8 mouse cellular contexts compared by ENCODE assay signal in the genomic region with DNA sequence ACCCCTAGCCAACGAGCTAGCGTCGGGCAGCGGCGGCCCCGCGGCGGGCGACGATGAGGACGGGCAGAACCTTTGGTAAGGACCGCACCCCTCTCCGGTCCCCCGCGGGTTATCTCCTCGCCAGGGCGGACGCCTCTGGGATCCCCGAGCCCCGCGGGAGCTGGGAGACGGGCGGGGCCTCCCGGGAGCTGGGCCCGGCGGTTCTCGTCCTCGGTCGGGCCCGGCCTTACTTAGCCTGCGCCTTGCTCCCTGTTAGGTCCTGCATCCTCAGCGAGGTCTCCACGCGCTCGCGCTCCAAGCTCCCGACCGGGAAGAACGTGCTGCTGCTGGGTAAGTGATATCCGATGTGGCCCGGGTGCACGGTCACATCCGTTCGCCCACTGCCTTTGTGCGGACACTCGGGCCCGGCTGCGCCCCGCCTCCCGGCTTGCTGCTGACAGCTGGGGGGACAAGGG. TPM values are rescaled to one million over a fixed set of nuclear protein-coding genes. Genes with fewer than 3 reads are reported as not detected.
DNase-seq lines count a peak whose midpoint lies in the region; ATAC-seq and TF ChIP-seq lines count a peak whose summit lies in the region.

No protein-coding gene starts in this region.

- DNase-seq in left cerebral cortex, postnatal 14 days (ENCODE audit: low spot score in 2 of 2), result peak; percentile 18 to 34
- DNase-seq in left cerebral cortex, postnatal 4 days, result no peak
- peak; percentile 71 for DNase-seq in brain, embryonic 14.5 days (ENCODE audit: low read depth)
- no peak for DNase-seq in heart, postnatal 0 days (ENCODE audit: low spot score)
- no peak for DNase-seq in urinary bladder, postnatal 25 days (ENCODE audit: low spot score)
- DNase-seq in gastrocnemius, postnatal 14 days, result no peak

- intact Hi-C loops in left cerebral cortex, postnatal 14 days (cut with DNase I), result loop anchor here (2.0 kb wide), 1 partner anchor 40 kb away; no protein-coding TSS in a partner anchor
- intact Hi-C loops in left cerebral cortex, postnatal 4 days (cut with DNase I), result no loop called here
- intact Hi-C loops in gastrocnemius, postnatal 14 days (cut with DNase I; ENCODE audit: low total_unique reads), result no loop called here

- peaks cover 20% of the 10 kb centered on the region for H3K36me3 ChIP-seq in heart, postnatal 0 days (replicated peaks; ENCODE audit: control insufficient read depth, insufficient read depth, low read length)
- H3K36me3 ChIP-seq in liver, embryonic 12.5 days, result peaks cover 27% of the 10 kb centered on the region
- peaks cover 18% of the 10 kb centered on the region for H3K36me3 ChIP-seq in neural tube, embryonic 12.5 days

- H3K4me3 ChIP-seq in heart, postnatal 0 days (ENCODE audit: low read depth, low read length), result peak overlapping the region; percentile 85
- peak overlapping the region; percentile 89 for H3K4me3 ChIP-seq in liver, embryonic 12.5 days
- peak overlapping the region; percentile 68 for H3K4me3 ChIP-seq in neural tube, embryonic 12.5 days

- H3K27me3 ChIP-seq in heart, postnatal 0 days (ENCODE audit: control insufficient read depth, insufficient read depth, low read length), result no peaks in the 10 kb centered on the region
- H3K27me3 ChIP-seq in liver, embryonic 12.5 days (replicated peaks), result no peaks in the 10 kb centered on the region
- no peaks in the 10 kb centered on the region for H3K27me3 ChIP-seq in neural tube, embryonic 12.5 days (replicated peaks)

- under 1% methylated on average over 46 of the region's 50 CpGs for WGBS in heart, postnatal 0 days
- under 1% methylated on average over 50 of the region's 50 CpGs for WGBS in liver, embryonic 12.5 days (ENCODE audit: insufficient replicate concordance)
- under 1% methylated on average over 50 of the region's 50 CpGs for WGBS in neural tube, embryonic 12.5 days

- TF ChIP-seq CTCF in brain, embryonic 14.5 days (IDR thresholded peaks at IDR 0.05; ENCODE audit: borderline replicate concordance, extremely low read depth, insufficient read depth, insufficient read length), result no peak
- TF ChIP-seq CTCF in heart, postnatal 0 days (IDR thresholded peaks at IDR 0.05; ENCODE audit: low read depth), result no peak

- peak; percentile 57 for ATAC-seq in heart, postnatal 0 days (ENCODE audit: insufficient read depth, low read depth)
- ATAC-seq in liver, embryonic 12.5 days, result peak; percentile 88
- peak; percentile 81 for ATAC-seq in neural tube, embryonic 12.5 days (ENCODE audit: low FRiP score, low read depth)

- TF ChIP-seq EP300 in heart, postnatal 0 days (IDR thresholded peaks at IDR 0.05; ENCODE audit: low read depth), result no peak

- peaks cover 19% of the 10 kb centered on the region for H3K4me1 ChIP-seq in heart, postnatal 0 days (ENCODE audit: control insufficient read depth, insufficient read depth)
- H3K4me1 ChIP-seq in liver, embryonic 12.5 days, result peaks cover 30% of the 10 kb centered on the region
- H3K4me1 ChIP-seq in neural tube, embryonic 12.5 days, result peaks cover 25% of the 10 kb centered on the region

- peak overlapping the region; percentile 82 for H3K4me2 ChIP-seq in heart, postnatal 0 days (ENCODE audit: low read depth, low read length)
- peak overlapping the region; percentile 88 for H3K4me2 ChIP-seq in liver, embryonic 12.5 days
- peak overlapping the region; percentile 76 for H3K4me2 ChIP-seq in neural tube, embryonic 12.5 days (replicated peaks)

- H3K27ac ChIP-seq in heart, postnatal 0 days (ENCODE audit: low read depth), result peak overlapping the region; percentile 94
- H3K27ac ChIP-seq in liver, embryonic 12.5 days, result peak overlapping the region; percentile 96
- peak overlapping the region; percentile 79 for H3K27ac ChIP-seq in neural tube, embryonic 12.5 days

- peak overlapping the region; percentile 90 for H3K9ac ChIP-seq in heart, postnatal 0 days (replicated peaks; ENCODE audit: low read depth, low read length)
- peak overlapping the region; percentile 84 for H3K9ac ChIP-seq in liver, embryonic 12.5 days
- H3K9ac ChIP-seq in neural tube, embryonic 12.5 days, result peak overlapping the region; percentile 87

- no peak for TF ChIP-seq POLR2A in brain, embryonic 14.5 days (IDR thresholded peaks at IDR 0.05; ENCODE audit: borderline replicate concordance, extremely low read depth, insufficient read depth, insufficient read length, poor library complexity, severe bottlenecking)

- H3K9me3 ChIP-seq in heart, postnatal 0 days (replicated peaks; ENCODE audit: control insufficient read depth, low read length), result no peaks in the 10 kb centered on the region
- no peaks in the 10 kb centered on the region for H3K9me3 ChIP-seq in liver, embryonic 12.5 days (replicated peaks)
- H3K9me3 ChIP-seq in neural tube, embryonic 12.5 days, result no peaks in the 10 kb centered on the region

RNA-seq across cellular contexts. Expression of gene Dync1li1, which starts 0.4 kb away (rescaled TPM):
- total RNA-seq in left cerebral cortex, postnatal 14 days (2021), result 100 to 1,000 TPM; 101 to 105 TPM
- 100 to 1,000 TPM; 121 to 128 TPM for total RNA-seq in left cerebral cortex, postnatal 4 days (2021)
- 61.5 and 87.4 TPM in 2 replicates for polyA plus RNA-seq in brain, embryonic 14.5 days (2012; rRNA removed)
- total RNA-seq in heart, postnatal 0 days (2014; rRNA removed; ENCODE audit: low replicate concordance), result 76.0 and 84.0 TPM in 2 replicates
- polyA plus RNA-seq in heart, postnatal 0 days (2015; fragmentation: Nextera tagmentation; extraction: Ambion mirVana), result 70.5 and 75.2 TPM in 2 replicates
- polyA plus RNA-seq in liver, embryonic 12.5 days (2016; fragmentation: Nextera tagmentation; extraction: Ambion mirVana), result 37.7 and 41.3 TPM in 2 replicates
- polyA plus RNA-seq in neural tube, embryonic 12.5 days (2016; fragmentation: Nextera tagmentation; extraction: Ambion mirVana), result 147 and 154 TPM in 2 replicates
- 10 to 100 TPM; 31.3 to 34.1 TPM for total RNA-seq in gastrocnemius, postnatal 14 days (2021)

RNA-seq across cellular contexts. Expression of gene Cmtm6, which starts 41.9 kb away (rescaled TPM):
- 10 to 100 TPM; 24.8 to 25.1 TPM for total RNA-seq in left cerebral cortex, postnatal 14 days (2021)
- 10 to 100 TPM; 19.6 to 20.6 TPM for total RNA-seq in left cerebral cortex, postnatal 4 days (2021)
- 14.0 and 14.2 TPM in 2 replicates for polyA plus RNA-seq in brain, embryonic 14.5 days (2012; rRNA removed)
- 22.8 and 30.1 TPM in 2 replicates for total RNA-seq in heart, postnatal 0 days (2014; rRNA removed; ENCODE audit: low replicate concordance)
- 29.9 and 33.8 TPM in 2 replicates for polyA plus RNA-seq in heart, postnatal 0 days (2015; fragmentation: Nextera tagmentation; extraction: Ambion mirVana)
- polyA plus RNA-seq in liver, embryonic 12.5 days (2016; fragmentation: Nextera tagmentation; extraction: Ambion mirVana), result 26.0 and 29.1 TPM in 2 replicates
- 22.3 and 24.6 TPM in 2 replicates for polyA plus RNA-seq in neural tube, embryonic 12.5 days (2016; fragmentation: Nextera tagmentation; extraction: Ambion mirVana)
- total RNA-seq in gastrocnemius, postnatal 14 days (2021), result 10 to 100 TPM; 11.2 to 14.2 TPM

RNA-seq across cellular contexts. Expression of gene Cnot10, which starts 49.0 kb away (rescaled TPM):
- total RNA-seq in left cerebral cortex, postnatal 14 days (2021), result 10 to 100 TPM; 49.7 to 50.5 TPM
- total RNA-seq in left cerebral cortex, postnatal 4 days (2021), result 10 to 100 TPM; 48.4 to 53.1 TPM
- 64.4 and 67.7 TPM in 2 replicates for polyA plus RNA-seq in brain, embryonic 14.5 days (2012; rRNA removed)
- 19.7 and 35.6 TPM in 2 replicates for total RNA-seq in heart, postnatal 0 days (2014; rRNA removed; ENCODE audit: low replicate concordance)
- 24.3 and 25.7 TPM in 2 replicates for polyA plus RNA-seq in heart, postnatal 0 days (2015; fragmentation: Nextera tagmentation; extraction: Ambion mirVana)
- polyA plus RNA-seq in liver, embryonic 12.5 days (2016; fragmentation: Nextera tagmentation; extraction: Ambion mirVana), result 35.8 and 38.9 TPM in 2 replicates
- 63.8 and 64.3 TPM in 2 replicates for polyA plus RNA-seq in neural tube, embryonic 12.5 days (2016; fragmentation: Nextera tagmentation; extraction: Ambion mirVana)
- 10 to 100 TPM; 15.3 to 15.4 TPM for total RNA-seq in gastrocnemius, postnatal 14 days (2021)

Comparison
In these comparisons a context has a peak if more than half of its experiments do, and no peak if none do; other contexts are left out.
1. DNase-seq: peak in left cerebral cortex, postnatal 14 days (2 of 2) and brain, embryonic 14.5 days (single experiment); none in left cerebral cortex, postnatal 4 days (single experiment), heart, postnatal 0 days (single experiment), urinary bladder, postnatal 25 days (single experiment) and gastrocnemius, postnatal 14 days (single experiment).
2. Peak in every context shown above with its lines, with median percentiles within 50 percentile points of each other: ATAC-seq, H3K27ac ChIP-seq, H3K4me2 ChIP-seq, H3K4me3 ChIP-seq and H3K9ac ChIP-seq.